Mouse (Mus musculus) embryonic facial prominence, embryonic 13.5 days (tissue): ENCODE measurements around the gene Acox2. TPM values are rescaled to one million over a fixed set of nuclear protein-coding genes. Genes with fewer than 3 reads are reported as not detected.
"Not testable (repeated sequence)": the region's sequence is repeated elsewhere in the genome, so short reads cannot be mapped to it uniquely, and the experiment has no call there.

Source experiments
- ATAC-seq: fragments of 200-750 bp; cut with Nextera tagmentation; 2 replicates; pipeline ENCODE4 v1.8.0; 2017; ENCODE audit warnings: low read depth; ENCODE audit not compliant: insufficient number of reproducible peaks, insufficient read depth, low FRiP score, low TSS enrichment
- H3K27ac ChIP-seq: fragments of 300-500 bp; sonication (generic); 2 replicates; pipeline ENCODE4 v1.5.1; 2015; ENCODE audit warnings: moderate library complexity, mild to moderate bottlenecking, inconsistent platforms
- H3K27me3 ChIP-seq: fragments of 300-500 bp; sonication (generic); 2 replicates; pipeline ENCODE4 v1.6.1; 2015; ENCODE audit warnings: mild to moderate bottlenecking, inconsistent platforms
- H3K36me3 ChIP-seq: fragments of 300-500 bp; sonication (generic); 2 replicates; pipeline ENCODE4 v1.6.1; 2015; ENCODE audit warnings: mild to moderate bottlenecking, inconsistent platforms
- H3K4me1 ChIP-seq: fragments of 300-500 bp; sonication (generic); 2 replicates; pipeline ENCODE4 v1.6.1; 2015; ENCODE audit warnings: inconsistent platforms
- H3K4me2 ChIP-seq: fragments of 300-500 bp; sonication (generic); 2 replicates; pipeline ENCODE4 v1.6.1; 2015; ENCODE audit warnings: moderate library complexity, mild to moderate bottlenecking, inconsistent platforms
- H3K4me3 ChIP-seq: fragments of 300-500 bp; sonication (generic); 2 replicates; pipeline ENCODE4 v1.5.1; 2015; ENCODE audit warnings: mild to moderate bottlenecking, inconsistent platforms
- H3K9ac ChIP-seq: fragments of 300-500 bp; sonication (generic); 2 replicates; pipeline ENCODE4 v1.6.1; 2015; ENCODE audit warnings: mild to moderate bottlenecking, inconsistent platforms
- H3K9me3 ChIP-seq: fragments of 300-500 bp; sonication (generic); 2 replicates; pipeline ENCODE4 v1.6.1; 2016; ENCODE audit warnings: inconsistent platforms
- WGBS: fragments of 180-500 bp; shearing (Covaris S2); methylation state at CpG from one replicate; pipeline ENCODE4 v1.1.7; 2015; ENCODE audit warnings: mixed read lengths; 5-methylcytosine and 5-hydroxymethylcytosine counted together
- polyA plus RNA-seq: library from polyadenylated mRNA; unstranded; fragments of >200 nt; fragmentation: Nextera tagmentation; extraction: Ambion mirVana; gene quantifications from 2 replicates; pipeline ENCODE4 v1.2.1, GENCODE M21; 2015

Acox2 gene
- polyA plus RNA-seq, result 0.80 TPM in 1 of 2 replicates, not detected in the other

GRCm38 (mm10) chr14:8259166-8259565, at the start of gene Acox2:
TSS of gene Acox2 (minus strand) at chr14:8259353.
- Histone ChIP-seq H3K4me1 (peaks cover 5% of the 10 kb centered on the region; the same call in 1 of the 2 replicates), H3K4me3 (no peak within 1 kb of the TSS), H3K36me3 (no peaks in the 10 kb centered on the region), H3K4me2 (no peak within 1 kb of the TSS), H3K27me3 (peaks cover 9% of the 10 kb centered on the region; the same call in 1 of the 2 replicates), H3K27ac (no peak within 1 kb of the TSS), H3K9ac (no peak within 1 kb of the TSS), H3K9me3 (no peaks in the 10 kb centered on the region)
- ATAC-seq, result no peak
- WGBS, result 76% methylated on average over 3 of the region's 3 CpGs

GRCm38 (mm10) chr14:8308650-8309049, 49.5 kb upstream of the Acox2 start:
- no peak overlapping the region for H3K27ac ChIP-seq
- H3K9me3 ChIP-seq, result no peaks in the 10 kb centered on the region
- H3K36me3 ChIP-seq, result no peaks in the 10 kb centered on the region
- no peak overlapping the region for H3K4me2 ChIP-seq
- no peaks in the 10 kb centered on the region for H3K27me3 ChIP-seq
- 83% methylated on average over 3 of the region's 3 CpGs for WGBS
- 0 out of 2 replicates have a peak, but pooled peaks cover 3% of the 10 kb centered on the region for H3K4me1 ChIP-seq
- no peak overlapping the region for H3K9ac ChIP-seq
- ATAC-seq, result no peak
- no peak overlapping the region for H3K4me3 ChIP-seq

GRCm38 (mm10) chr14:8306884-8307283, 47.7 kb upstream of the Acox2 start:
- no peak for ATAC-seq
- Histone ChIP-seq H3K4me2 (no peak overlapping the region), H3K4me1 (0 out of 2 replicates have a peak, but pooled peaks cover 3% of the 10 kb centered on the region), H3K9ac (no peak overlapping the region), H3K27me3 (no peaks in the 10 kb centered on the region), H3K4me3 (no peak overlapping the region), H3K9me3 (no peaks in the 10 kb centered on the region), H3K36me3 (no peaks in the 10 kb centered on the region), H3K27ac (no peak overlapping the region)
- 72% methylated on average over 6 of the region's 6 CpGs for WGBS

- no peak overlapping the region for H3K9ac ChIP-seq
- no peak for ATAC-seq
- no peaks in the 10 kb centered on the region for H3K36me3 ChIP-seq
- H3K4me3 ChIP-seq, result no peak overlapping the region
- no peak overlapping the region for H3K27ac ChIP-seq
- H3K4me1 ChIP-seq, result 0 out of 2 replicates have a peak, but pooled peaks cover 3% of the 10 kb centered on the region
- 40% methylated on average over 3 of the region's 3 CpGs for WGBS
- no peaks in the 10 kb centered on the region for H3K27me3 ChIP-seq
- no peak overlapping the region for H3K4me2 ChIP-seq
- no peaks in the 10 kb centered on the region for H3K9me3 ChIP-seq
Measured at GRCm38 (mm10) chr14:8305014-8305413, 45.9 kb upstream of the Acox2 start.

- Histone ChIP-seq H3K4me2 (no peak overlapping the region), H3K27ac (no peak overlapping the region), H3K9me3 (no peaks in the 10 kb centered on the region), H3K9ac (no peak overlapping the region), H3K36me3 (no peaks in the 10 kb centered on the region), H3K4me3 (no peak overlapping the region), H3K27me3 (no peaks in the 10 kb centered on the region), H3K4me1 (0 out of 2 replicates have a peak, but pooled peaks cover 3% of the 10 kb centered on the region)
- ATAC-seq, result no peak
Measured at GRCm38 (mm10) chr14:8304082-8304481, 44.9 kb upstream of the Acox2 start.

GRCm38 (mm10) chr14:8302687-8303086, 43.5 kb upstream of the Acox2 start:
- H3K4me3 ChIP-seq, result no peak overlapping the region
- H3K9ac ChIP-seq, result no peak overlapping the region
- no peak overlapping the region for H3K4me2 ChIP-seq
- no peaks in the 10 kb centered on the region for H3K27me3 ChIP-seq
- 0 out of 2 replicates have a peak, but pooled peaks cover 3% of the 10 kb centered on the region for H3K4me1 ChIP-seq
- WGBS, result 9% methylated on average over 10 of the region's 10 CpGs
- no peaks in the 10 kb centered on the region for H3K36me3 ChIP-seq
- no peak overlapping the region for H3K27ac ChIP-seq
- no peaks in the 10 kb centered on the region for H3K9me3 ChIP-seq
- ATAC-seq, result no peak

GRCm38 (mm10) chr14:8300281-8300680, 41.1 kb upstream of the Acox2 start:
- Histone ChIP-seq H3K9me3 (no peaks in the 10 kb centered on the region), H3K4me1 (no peaks in the 10 kb centered on the region), H3K27me3 (no peaks in the 10 kb centered on the region), H3K9ac (no peak overlapping the region), H3K27ac (no peak overlapping the region), H3K4me2 (no peak overlapping the region), H3K4me3 (no peak overlapping the region), H3K36me3 (no peaks in the 10 kb centered on the region)
- ATAC-seq, result no peak
- WGBS, result 30% methylated on average over 8 of the region's 8 CpGs

GRCm38 (mm10) chr14:8297889-8298293, 38.7 kb upstream of the Acox2 start:
- Histone ChIP-seq H3K27me3 (no peaks in the 10 kb centered on the region), H3K4me1 (no peaks in the 10 kb centered on the region), H3K4me3 (no peak overlapping the region), H3K9me3 (no peaks in the 10 kb centered on the region), H3K36me3 (no peaks in the 10 kb centered on the region), H3K27ac (no peak overlapping the region), H3K9ac (no peak overlapping the region), H3K4me2 (no peak overlapping the region)
- 60% methylated on average over 5 of the region's 5 CpGs for WGBS
- ATAC-seq, result peak; percentile 62; the same call in 1 of the 2 replicates

- ATAC-seq, result no peak
- Histone ChIP-seq H3K4me3 (no peak overlapping the region), H3K27me3 (no peaks in the 10 kb centered on the region), H3K27ac (no peak overlapping the region), H3K4me1 (no peaks in the 10 kb centered on the region), H3K9me3 (peaks cover 10% of the 10 kb centered on the region; the same call in 1 of the 2 replicates), H3K4me2 (no peak overlapping the region), H3K36me3 (no peaks in the 10 kb centered on the region), H3K9ac (no peak overlapping the region)
- WGBS, result 45% methylated on average over 1 of the region's 1 CpGs
Measured at GRCm38 (mm10) chr14:8294257-8294656, 35.1 kb upstream of the Acox2 start.

- peak; percentile 86 for ATAC-seq
- not testable (repeated sequence) for H3K9me3 ChIP-seq, H3K9ac ChIP-seq, H3K4me2 ChIP-seq, H3K4me1 ChIP-seq, H3K27me3 ChIP-seq, H3K27ac ChIP-seq, H3K36me3 ChIP-seq, H3K4me3 ChIP-seq
- 80% methylated on average over 5 of the region's 5 CpGs for WGBS
Measured at GRCm38 (mm10) chr14:8286595-8286994, 27.4 kb upstream of the Acox2 start.

GRCm38 (mm10) chr14:8283784-8284183, 24.6 kb upstream of the Acox2 start:
- H3K9me3 ChIP-seq, result no peaks in the 10 kb centered on the region
- H3K4me1 ChIP-seq, result peaks cover 4% of the 10 kb centered on the region; the same call in 1 of the 2 replicates
- no peak overlapping the region for H3K4me3 ChIP-seq
- H3K9ac ChIP-seq, result no peak overlapping the region
- no peaks in the 10 kb centered on the region for H3K36me3 ChIP-seq
- no peak overlapping the region for H3K27ac ChIP-seq
- H3K27me3 ChIP-seq, result no peaks in the 10 kb centered on the region
- ATAC-seq, result no peak
- no peak overlapping the region for H3K4me2 ChIP-seq

- not testable (repeated sequence) for H3K4me2 ChIP-seq, H3K4me3 ChIP-seq, ATAC-seq, H3K4me1 ChIP-seq, H3K27me3 ChIP-seq, H3K9ac ChIP-seq, H3K36me3 ChIP-seq, H3K9me3 ChIP-seq, H3K27ac ChIP-seq
- 87% methylated on average over 8 of the region's 8 CpGs for WGBS
Measured at GRCm38 (mm10) chr14:8271281-8271680, 12.1 kb upstream of the Acox2 start.
